Mouse (Mus musculus) myocyte (in vitro differentiated cells): ENCODE data around the gene Utp4.

Experiments
- CEBPB ChIP-seq: IDR thresholded peaks from 2 replicates; pipeline ENCODE4 v1.6.1; 2011; ENCODE audit warnings: mild to moderate bottlenecking, moderate library complexity; ENCODE audit not compliant: poor library complexity, insufficient read depth, severe bottlenecking
- E2F4 ChIP-seq: IDR thresholded peaks from one replicate; pipeline ENCODE4 v1.6.1; 2011; ENCODE audit warnings: mild to moderate bottlenecking, control low read depth, moderate library complexity; ENCODE audit not compliant: insufficient read depth
- MAX ChIP-seq: IDR thresholded peaks from one replicate; pipeline ENCODE4 v1.6.1; 2011; ENCODE audit warnings: low read depth, mild to moderate bottlenecking, control low read depth
- MYOD1 ChIP-seq, 3 experiments: IDR thresholded peaks; one replicate each; pipeline ENCODE4 v1.6.1; 2011; ENCODE audit warnings: control low read depth in 2 of 3, low read depth in 2 of 3, mild to moderate bottlenecking in 2 of 3, moderate library complexity in 1 of 3; ENCODE audit not compliant: insufficient read length in 2 of 3, control insufficient read depth in 1 of 3
- MYOG ChIP-seq, 3 experiments: IDR thresholded peaks; one replicate each; pipeline ENCODE4 v1.6.1; 2011; ENCODE audit warnings: control low read depth in 2 of 3, low read depth in 2 of 3, mild to moderate bottlenecking in 2 of 3; ENCODE audit not compliant: insufficient read length in 2 of 3, control insufficient read depth in 1 of 3, insufficient read depth in 1 of 3
- POLR2A ChIP-seq: IDR thresholded peaks from one replicate; pipeline ENCODE4 v1.6.1; 2011; ENCODE audit warnings: low read depth, mild to moderate bottlenecking, control low read depth, moderate library complexity; ENCODE audit not compliant: insufficient read length
- POLR2AphosphoS2 ChIP-seq: IDR thresholded peaks from one replicate; pipeline ENCODE4 v1.6.1; 2011; ENCODE audit warnings: low read depth, control low read depth; ENCODE audit not compliant: insufficient read length
- SRF ChIP-seq: IDR thresholded peaks from one replicate; pipeline ENCODE4 v1.6.1; 2011; ENCODE audit warnings: low read depth; ENCODE audit not compliant: control insufficient read depth, insufficient read length
- TCF12 ChIP-seq: IDR thresholded peaks from one replicate; pipeline ENCODE4 v1.6.1; 2011; ENCODE audit warnings: mild to moderate bottlenecking, control low read depth; ENCODE audit not compliant: poor library complexity, insufficient read depth, severe bottlenecking
- TCF3 ChIP-seq: IDR thresholded peaks from one replicate; pipeline ENCODE4 v1.6.1; 2011; ENCODE audit warnings: low read depth, control low read depth; ENCODE audit not compliant: insufficient read length
- USF1 ChIP-seq: IDR thresholded peaks from one replicate; pipeline ENCODE4 v1.6.1; 2011; ENCODE audit warnings: low read depth, mild to moderate bottlenecking, control low read depth, moderate library complexity

- TF ChIP-seq MYOD1 (IDR thresholded peaks at IDR 0.05; ENCODE audit: control insufficient read depth in 1 of 3, insufficient read length in 2 of 3, low read depth in 2 of 3) = peak in 1 of 3 experiments; percentile 33
- TF ChIP-seq POLR2A = no peak
- TF ChIP-seq MYOG (IDR thresholded peaks at IDR 0.05; ENCODE audit: control insufficient read depth in 1 of 3, insufficient read depth in 1 of 3, insufficient read length in 2 of 3, low read depth in 2 of 3) = peak in 1 of 3 experiments; percentile 71
- no peak for TF ChIP-seq POLR2AphosphoS2
- no peak for TF ChIP-seq MAX
- TF ChIP-seq TCF12 = no peak
- no peak for TF ChIP-seq E2F4
- TF ChIP-seq USF1 = no peak
- no peak for TF ChIP-seq CEBPB
- no peak for TF ChIP-seq TCF3
- no peak for TF ChIP-seq SRF
Measured at GRCm38 (mm10) chr8:106865354-106865753, 28.1 kb upstream of the Utp4 start.
